11 mouse cellular contexts compared by ENCODE assay signal in the genomic region with DNA sequence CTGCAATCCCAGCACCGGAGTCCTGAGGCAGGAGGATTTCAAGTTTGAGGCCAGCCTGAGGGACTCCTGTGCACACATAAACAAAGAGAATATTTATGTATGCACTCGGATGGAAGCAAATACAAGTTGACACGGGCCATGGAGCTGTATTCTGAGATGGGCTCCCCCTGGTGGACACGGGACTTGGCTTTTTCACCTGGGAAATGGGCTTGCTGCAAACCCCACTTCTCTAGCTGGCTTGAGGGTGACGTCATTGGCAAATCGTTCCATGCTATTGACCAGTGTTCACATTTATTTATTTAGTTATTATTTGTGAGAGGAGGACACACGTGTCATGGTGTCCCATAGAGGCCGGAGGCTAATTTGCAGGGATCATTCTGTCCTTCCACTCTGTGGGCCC. TPM values are rescaled to one million over a fixed set of nuclear protein-coding genes. Genes with fewer than 3 reads are reported as not detected.
DNase-seq lines count a peak whose midpoint lies in the region; ATAC-seq and TF ChIP-seq lines count a peak whose summit lies in the region.
"Had no signal": no experiment of that assay in that cellular context is flagged by ENCODE, and none has a peak within 500 bp of the region (broad histone marks: within the 10 kb centered on the region; RNA-seq: fewer than 3 reads in every experiment).

No protein-coding gene starts in this region.

- no peak overlapping the region for H3K27ac ChIP-seq in forebrain, postnatal 0 days (ENCODE audit: low read depth, low read length)
- no peak overlapping the region for H3K27ac ChIP-seq in forebrain, embryonic 15.5 days (replicated peaks)
- H3K27ac ChIP-seq in thymus, adult 2 months (ENCODE audit: control insufficient read depth, insufficient read depth, low read length), result no peak overlapping the region

- no peak overlapping the region for H3K4me3 ChIP-seq in forebrain, postnatal 0 days (ENCODE audit: low read depth, low read length)
- H3K4me3 ChIP-seq in forebrain, embryonic 15.5 days, result no peak overlapping the region
- H3K4me3 ChIP-seq in thymus, adult 2 months (ENCODE audit: control insufficient read depth, insufficient read depth, low read length), result no peak overlapping the region

- no peak overlapping the region for H3K4me2 ChIP-seq in forebrain, postnatal 0 days (ENCODE audit: low read depth)
- no peak overlapping the region for H3K4me2 ChIP-seq in forebrain, embryonic 15.5 days (replicated peaks)

- no peaks in the 10 kb centered on the region for H3K9me3 ChIP-seq in forebrain, postnatal 0 days (ENCODE audit: low read length)
- no peaks in the 10 kb centered on the region for H3K9me3 ChIP-seq in forebrain, embryonic 15.5 days

- no peak for ATAC-seq in forebrain, postnatal 0 days
- no peak for ATAC-seq in forebrain, embryonic 15.5 days (replicated peaks)
- ATAC-seq in megakaryocyte progenitor cell, adult 5-6 weeks (replicated peaks; ENCODE audit: poor library complexity), result no peak

- no peaks in the 10 kb centered on the region for H3K27me3 ChIP-seq in forebrain, postnatal 0 days (ENCODE audit: insufficient read depth, low read length)
- H3K27me3 ChIP-seq in forebrain, embryonic 15.5 days, result no peaks in the 10 kb centered on the region
- H3K27me3 ChIP-seq in thymus, adult 2 months (ENCODE audit: control insufficient read depth, insufficient read depth, low read length), result no peaks in the 10 kb centered on the region

- no peaks in the 10 kb centered on the region for H3K4me1 ChIP-seq in forebrain, postnatal 0 days (ENCODE audit: insufficient read depth)
- peaks cover 4% of the 10 kb centered on the region; the same call in 1 of the 2 replicates for H3K4me1 ChIP-seq in forebrain, embryonic 15.5 days
- peaks cover 25% of the 10 kb centered on the region for H3K4me1 ChIP-seq in thymus, adult 2 months (replicated peaks; ENCODE audit: control insufficient read depth, insufficient read depth, low read length)

- peak; percentile 24; the same call in 1 of the 2 replicates for TF ChIP-seq CTCF in forebrain, postnatal 0 days (IDR thresholded peaks at IDR 0.05; ENCODE audit: low read depth)
- TF ChIP-seq CTCF in thymus, adult 2 months (IDR thresholded peaks at IDR 0.05; ENCODE audit: borderline replicate concordance, control insufficient read depth, extremely low read depth, insufficient read depth, low read length, poor library complexity), result no peak; the same call in 1 of the 2 replicates

- no peak for TF ChIP-seq POLR2A in thymus, adult 2 months (IDR thresholded peaks at IDR 0.05; ENCODE audit: control insufficient read depth, extremely low read depth, insufficient read depth, low read length, poor library complexity)

- no peaks in the 10 kb centered on the region for H3K36me3 ChIP-seq in forebrain, postnatal 0 days (ENCODE audit: insufficient read depth)
- no peaks in the 10 kb centered on the region for H3K36me3 ChIP-seq in forebrain, embryonic 15.5 days
- H3K36me3 ChIP-seq in thymus, adult 2 months (ENCODE audit: control insufficient read depth, insufficient read depth, low read length), result no peaks in the 10 kb centered on the region

- no peak overlapping the region for H3K9ac ChIP-seq in forebrain, postnatal 0 days
- no peak overlapping the region for H3K9ac ChIP-seq in forebrain, embryonic 15.5 days (replicated peaks)

- DNase-seq in forebrain, postnatal 0 days, result no peak
- peak; percentile 33 for DNase-seq in thymus, adult 2 months
- no peak for DNase-seq in thymus, adult 18-20 months
- DNase-seq in forelimb bud, embryonic 11.5 days (ENCODE audit: low read depth, low spot score), result peak; percentile 54
- peak; percentile 60 for DNase-seq in testis, postnatal 10 days (ENCODE audit: low spot score)
- DNase-seq in heart, adult 9 months (ENCODE audit: low spot score in 2 of 2), result no peak

- WGBS in forebrain, postnatal 0 days, result 70% methylated on average over 8 of the region's 8 CpGs
- WGBS in forebrain, embryonic 15.5 days, result 73% methylated on average over 8 of the region's 8 CpGs
- 75% methylated on average over 8 of the region's 8 CpGs for WGBS in thymus, adult 2 months

RNA-seq across cellular contexts. Expression of gene Lbp, which starts 10.1 kb away (rescaled TPM):
- total RNA-seq in forebrain, postnatal 0 days (2014; rRNA removed), result 4.7 and 5.3 TPM in 2 replicates
- 5.7 and 8.0 TPM in 2 replicates for polyA plus RNA-seq in forebrain, postnatal 0 days (2015; fragmentation: Nextera tagmentation; extraction: Ambion mirVana)
- 2.4 and 2.7 TPM in 2 replicates for polyA plus RNA-seq in forebrain, embryonic 15.5 days (2015; fragmentation: Nextera tagmentation; extraction: Ambion mirVana)
- 6.2 and 12.1 TPM in 2 replicates for polyA plus RNA-seq in thymus, adult 2 months (2012; rRNA removed)
- total RNA-seq in megakaryocyte progenitor cell, adult 5-6 weeks (2015), result 71.3 and 89.1 TPM in 2 replicates
- total RNA-seq in megakaryocyte progenitor cell, adult 5-6 weeks (2017), result 212 and 229 TPM in 2 replicates

RNA-seq across cellular contexts. Expression of gene Bpi, which starts 58.5 kb away (rescaled TPM):
- total RNA-seq in forebrain, postnatal 0 days (2014; rRNA removed), result not detected in 2 replicates
- polyA plus RNA-seq in forebrain, postnatal 0 days (2015; fragmentation: Nextera tagmentation; extraction: Ambion mirVana), result not detected in 2 replicates
- polyA plus RNA-seq in forebrain, embryonic 15.5 days (2015; fragmentation: Nextera tagmentation; extraction: Ambion mirVana), result not detected in 2 replicates
- 0.06 and 0.32 TPM in 2 replicates for polyA plus RNA-seq in thymus, adult 2 months (2012; rRNA removed)
- total RNA-seq in megakaryocyte progenitor cell, adult 5-6 weeks (2015), result 0.12 TPM in 1 of 2 replicates, not detected in the other
- total RNA-seq in megakaryocyte progenitor cell, adult 5-6 weeks (2017), result not detected in 2 replicates
- total RNA-seq: left cerebral cortex, postnatal 14 days had no signal
- polyA plus RNA-seq: heart, embryonic 14.5 days; stomach, embryonic 14.5 days had no signal

RNA-seq across cellular contexts. Expression of gene Snhg11, which starts 59.1 kb away (rescaled TPM):
- 68.4 and 142 TPM in 2 replicates for total RNA-seq in forebrain, postnatal 0 days (2014; rRNA removed)
- polyA plus RNA-seq in forebrain, postnatal 0 days (2015; fragmentation: Nextera tagmentation; extraction: Ambion mirVana), result 39.8 and 179 TPM in 2 replicates
- 108 and 109 TPM in 2 replicates for polyA plus RNA-seq in forebrain, embryonic 15.5 days (2015; fragmentation: Nextera tagmentation; extraction: Ambion mirVana)
- 9.3 and 16.1 TPM in 2 replicates for polyA plus RNA-seq in thymus, adult 2 months (2012; rRNA removed)
- 0.17 and 0.24 TPM in 2 replicates for total RNA-seq in megakaryocyte progenitor cell, adult 5-6 weeks (2015)
- total RNA-seq in megakaryocyte progenitor cell, adult 5-6 weeks (2017), result 0.03 and 0.17 TPM in 2 replicates

Comparison
In these comparisons a context has a peak if more than half of its experiments do, and no peak if none do; other contexts are left out.
1. DNase-seq: peak in thymus, adult 2 months (single experiment), forelimb bud, embryonic 11.5 days (single experiment) and testis, postnatal 10 days (single experiment); none in forebrain, postnatal 0 days (single experiment), thymus, adult 18-20 months (0 of 2) and heart, adult 9 months (0 of 2).